Mouse (Mus musculus): ENCODE data around the gene S100a2. TPM values are rescaled to one million over a fixed set of nuclear protein-coding genes. Genes with fewer than 3 reads are reported as not detected.

The S100a2 gene
- polyA plus RNA-seq, 1 experiment from 2014 or later, result not detected

DNA sequence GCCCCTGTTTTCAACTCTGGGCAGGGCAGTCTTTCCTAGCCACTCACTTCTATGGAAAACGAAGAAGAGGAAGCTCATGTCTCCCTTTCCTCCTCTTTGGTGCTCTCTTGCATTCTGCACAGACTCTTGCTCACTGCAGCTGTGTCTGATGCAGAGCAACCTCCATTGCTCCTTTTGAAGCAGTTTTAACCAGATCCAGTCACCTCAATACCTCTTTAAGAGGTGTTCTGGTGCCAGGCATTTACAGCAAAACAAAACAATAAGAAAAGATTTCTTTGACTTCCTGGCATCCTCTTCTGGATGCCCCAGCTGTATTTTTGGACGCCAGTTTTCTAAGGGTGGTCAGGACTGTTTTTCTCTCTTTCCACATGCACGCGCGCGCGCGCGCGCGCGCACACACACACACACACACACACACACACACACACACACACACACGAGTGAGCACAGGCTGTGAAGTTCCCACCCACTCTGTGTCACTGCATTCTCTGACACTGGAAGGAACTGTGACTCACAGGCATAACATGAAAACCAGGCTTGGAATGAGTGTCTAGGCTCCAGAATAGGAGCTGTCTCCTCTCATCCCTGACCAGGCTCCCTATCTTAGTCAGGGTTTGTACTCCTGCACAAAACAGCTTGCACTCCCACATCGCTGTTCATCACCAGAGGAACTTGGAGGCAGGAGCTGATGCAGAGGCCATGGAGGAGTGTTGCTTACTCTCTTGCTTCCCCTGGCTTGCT lies 2.5 kb upstream of the S100a2 start:
- Histone ChIP-seq H3K4me3 (ENCODE audit: low read depth, low read length) (no peak overlapping the region), H3K9me3 (ENCODE audit: control insufficient read depth, low read length) (no peaks in the 10 kb centered on the region), H3K9ac (ENCODE audit: low read length) (no peak overlapping the region), H3K27ac (ENCODE audit: low read depth, low read length) (no peak overlapping the region), H3K4me1 (ENCODE audit: control insufficient read depth, insufficient read depth, low read length) (no peaks in the 10 kb centered on the region), H3K4me2 (ENCODE audit: low read depth) (no peak overlapping the region), H3K36me3 (ENCODE audit: control insufficient read depth, insufficient read depth, low read length) (no peaks in the 10 kb centered on the region), H3K27me3 (ENCODE audit: control insufficient read depth, insufficient read depth, low read length) (no peaks in the 10 kb centered on the region)
- 90% methylated on average over 14 of the region's 14 CpGs for WGBS
- DNase-seq (ENCODE audit: low spot score), result no peak
- ATAC-seq (ENCODE audit: insufficient read depth, low FRiP score, low TSS enrichment), result no peak

DNA sequence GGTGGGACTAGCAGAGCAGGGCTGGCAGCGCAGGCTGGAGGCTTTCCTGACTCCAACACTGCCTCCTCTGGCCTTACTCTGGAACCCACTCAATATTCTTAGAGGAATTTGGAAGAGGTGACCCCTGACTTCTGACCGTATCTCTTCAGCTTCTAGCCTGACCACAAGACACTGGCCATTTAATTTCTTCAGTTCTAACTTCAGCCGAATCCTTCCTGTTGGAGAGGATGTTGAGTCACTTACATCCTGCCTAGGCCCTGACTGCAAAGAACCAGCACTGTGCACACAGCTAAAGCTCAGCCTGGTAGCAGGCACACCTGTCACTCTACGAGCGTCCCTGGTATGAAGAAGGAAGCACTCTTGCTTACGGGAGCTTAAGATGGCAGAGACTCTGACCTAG lies 657 bp upstream of the S100a2 start:
- 84% methylated on average over 6 of the region's 6 CpGs for WGBS
- Histone ChIP-seq H3K36me3 (ENCODE audit: control insufficient read depth, insufficient read depth, low read length) (no peaks in the 10 kb centered on the region), H3K4me3 (ENCODE audit: low read depth, low read length) (no peak overlapping the region), H3K4me1 (ENCODE audit: control insufficient read depth, insufficient read depth, low read length) (no peaks in the 10 kb centered on the region), H3K4me2 (ENCODE audit: low read depth) (no peak overlapping the region), H3K9me3 (ENCODE audit: control insufficient read depth, low read length) (no peaks in the 10 kb centered on the region), H3K27ac (ENCODE audit: low read depth, low read length) (no peak overlapping the region), H3K9ac (ENCODE audit: low read length) (no peak overlapping the region), H3K27me3 (ENCODE audit: control insufficient read depth, insufficient read depth, low read length) (no peaks in the 10 kb centered on the region)
- no peak for DNase-seq (ENCODE audit: low spot score)
- ATAC-seq (ENCODE audit: insufficient read depth, low FRiP score, low TSS enrichment), result no peak

DNA sequence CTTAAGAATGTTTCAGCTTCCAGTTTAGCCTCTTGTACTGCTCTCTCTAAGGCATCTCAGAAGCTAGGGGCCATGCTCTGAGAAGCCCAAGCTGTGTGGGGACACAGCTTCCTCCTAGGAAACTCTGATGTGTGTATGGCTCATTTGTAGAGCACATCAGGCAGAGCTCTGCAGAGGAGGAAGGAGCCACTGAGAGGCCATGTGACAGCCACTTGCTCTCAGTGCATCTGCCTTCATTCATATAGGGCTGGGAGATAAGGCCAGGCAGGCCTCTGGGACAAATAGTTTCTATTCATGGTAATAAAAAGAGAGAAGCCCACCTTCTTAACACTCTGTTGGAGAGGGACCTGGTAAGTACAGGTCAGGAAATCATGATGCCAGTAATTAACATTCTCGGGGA lies 4.4 kb downstream of the S100a2 start:
- Histone ChIP-seq H3K9me3 (ENCODE audit: control insufficient read depth, low read length) (no peaks in the 10 kb centered on the region), H3K4me2 (ENCODE audit: low read depth) (no peak overlapping the region), H3K36me3 (ENCODE audit: control insufficient read depth, insufficient read depth, low read length) (no peaks in the 10 kb centered on the region), H3K4me3 (ENCODE audit: low read depth, low read length) (no peak overlapping the region), H3K4me1 (ENCODE audit: control insufficient read depth, insufficient read depth, low read length) (no peaks in the 10 kb centered on the region), H3K27me3 (ENCODE audit: control insufficient read depth, insufficient read depth, low read length) (no peaks in the 10 kb centered on the region), H3K9ac (ENCODE audit: low read length) (no peak overlapping the region), H3K27ac (ENCODE audit: low read depth, low read length) (no peak overlapping the region)
- DNase-seq (ENCODE audit: low spot score) (no peak), ATAC-seq (ENCODE audit: insufficient read depth, low FRiP score, low TSS enrichment) (no peak)
- 59% methylated on average over 1 of the region's 1 CpGs for WGBS

DNA sequence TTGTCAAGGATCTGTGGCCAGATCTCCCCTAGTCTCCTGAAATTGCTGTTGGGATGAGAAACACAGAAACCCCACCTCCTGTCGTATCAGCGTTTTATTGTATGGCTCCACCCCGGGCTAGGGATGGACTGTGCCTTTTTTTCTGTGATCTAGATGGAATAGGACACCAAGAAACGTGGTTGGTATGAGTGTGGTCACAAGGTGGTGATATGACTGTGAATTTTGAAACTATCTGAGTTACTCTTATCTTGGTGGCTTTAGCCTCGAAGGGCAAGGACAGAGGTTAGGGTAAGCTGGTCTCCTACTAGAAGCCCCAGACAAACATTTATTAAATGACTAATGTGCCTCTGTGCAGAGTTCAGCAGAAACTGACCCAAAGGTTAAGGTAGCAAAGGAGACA lies 5.5 kb downstream of the S100a2 start:
- H3K27me3 ChIP-seq (ENCODE audit: control insufficient read depth, insufficient read depth, low read length), result no peaks in the 10 kb centered on the region
- ATAC-seq (ENCODE audit: insufficient read depth, low FRiP score, low TSS enrichment), result no peak
- 73% methylated on average over 5 of the region's 5 CpGs for WGBS
- no peaks in the 10 kb centered on the region for H3K9me3 ChIP-seq (ENCODE audit: control insufficient read depth, low read length)
- no peaks in the 10 kb centered on the region for H3K36me3 ChIP-seq (ENCODE audit: control insufficient read depth, insufficient read depth, low read length)
- H3K27ac ChIP-seq (ENCODE audit: low read depth, low read length), result no peak overlapping the region
- no peaks in the 10 kb centered on the region for H3K4me1 ChIP-seq (ENCODE audit: control insufficient read depth, insufficient read depth, low read length)
- DNase-seq (ENCODE audit: low spot score), result no peak
- H3K9ac ChIP-seq (ENCODE audit: low read length), result no peak overlapping the region
- H3K4me3 ChIP-seq (ENCODE audit: low read depth, low read length), result no peak overlapping the region
- H3K4me2 ChIP-seq (ENCODE audit: low read depth), result no peak overlapping the region

DNA sequence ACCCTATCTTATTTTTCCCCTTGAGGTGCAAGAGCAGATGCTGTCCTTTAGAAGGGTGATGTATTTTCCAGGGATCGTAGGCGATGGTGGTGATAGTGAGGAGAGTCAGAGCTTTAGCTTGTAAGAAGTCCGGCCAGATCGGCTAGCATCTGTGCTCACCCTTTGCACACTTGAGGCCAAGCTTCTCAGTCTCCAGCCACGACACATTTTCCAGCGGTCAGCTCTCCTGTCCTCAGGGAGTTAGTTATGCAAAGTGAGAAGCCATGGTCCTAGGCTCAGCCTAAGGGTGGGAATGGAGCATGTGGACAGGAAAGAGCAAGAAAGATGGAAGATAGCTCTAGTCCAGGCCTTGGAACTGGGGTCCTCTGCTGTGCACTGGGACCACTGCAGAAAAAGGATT lies 6.8 kb downstream of the S100a2 start:
- Histone ChIP-seq H3K27ac (ENCODE audit: low read depth, low read length) (no peak overlapping the region), H3K4me2 (ENCODE audit: low read depth) (no peak overlapping the region), H3K4me3 (ENCODE audit: low read depth, low read length) (no peak overlapping the region), H3K4me1 (ENCODE audit: control insufficient read depth, insufficient read depth, low read length) (no peaks in the 10 kb centered on the region), H3K27me3 (ENCODE audit: control insufficient read depth, insufficient read depth, low read length) (no peaks in the 10 kb centered on the region), H3K9ac (ENCODE audit: low read length) (no peak overlapping the region), H3K36me3 (ENCODE audit: control insufficient read depth, insufficient read depth, low read length) (no peaks in the 10 kb centered on the region), H3K9me3 (ENCODE audit: control insufficient read depth, low read length) (no peaks in the 10 kb centered on the region)
- ATAC-seq (ENCODE audit: insufficient read depth, low FRiP score, low TSS enrichment) (no peak), DNase-seq (ENCODE audit: low spot score) (no peak)
- WGBS, result 91% methylated on average over 6 of the region's 6 CpGs

DNA sequence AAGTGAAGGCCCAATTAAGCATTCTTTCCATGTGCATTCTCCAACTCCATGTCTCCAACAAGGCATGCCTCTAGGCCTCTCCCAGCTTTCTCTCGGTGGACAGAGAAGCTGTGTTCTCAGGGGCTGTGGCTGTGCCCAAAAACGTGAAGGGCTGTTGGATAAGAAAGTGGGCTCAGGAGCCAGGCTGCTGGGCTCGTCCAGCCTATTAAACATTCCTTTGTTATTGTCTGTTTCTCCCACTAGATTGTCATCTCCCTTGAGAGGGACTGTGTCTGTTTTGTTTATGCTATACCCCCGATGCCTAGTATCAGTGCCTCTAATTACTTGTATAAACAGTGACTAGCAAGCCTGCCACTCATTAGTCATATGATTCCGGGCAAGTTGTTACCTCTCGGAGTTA lies 7.7 kb downstream of the S100a2 start:
- H3K27me3 ChIP-seq (ENCODE audit: control insufficient read depth, insufficient read depth, low read length), result no peaks in the 10 kb centered on the region

DNA sequence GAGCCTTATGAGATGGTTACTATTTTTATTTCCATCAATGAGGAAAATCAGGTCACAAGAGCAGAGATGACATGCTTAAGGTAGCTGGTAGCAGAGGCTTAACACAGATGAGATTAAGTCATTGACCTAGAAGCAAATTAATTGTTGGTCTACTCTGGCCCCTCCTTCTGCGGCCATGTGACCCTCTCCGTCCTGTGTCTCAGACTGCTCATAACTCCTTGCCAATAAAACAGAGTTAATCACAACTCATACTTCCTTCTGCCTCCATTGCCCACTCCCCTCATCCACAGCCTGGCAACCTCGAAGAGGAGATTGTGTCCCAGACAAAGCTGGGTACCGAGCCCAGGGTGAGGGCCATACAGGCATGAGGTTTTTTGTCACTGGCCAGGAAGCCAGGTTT lies 8.2 kb downstream of the S100a2 start:
- H3K4me2 ChIP-seq (ENCODE audit: low read depth), result no peak overlapping the region
- H3K4me1 ChIP-seq (ENCODE audit: control insufficient read depth, insufficient read depth, low read length), result no peaks in the 10 kb centered on the region
- H3K27me3 ChIP-seq (ENCODE audit: control insufficient read depth, insufficient read depth, low read length), result no peaks in the 10 kb centered on the region
- DNase-seq (ENCODE audit: low spot score) (no peak), ATAC-seq (ENCODE audit: insufficient read depth, low FRiP score, low TSS enrichment) (no peak)
- no peaks in the 10 kb centered on the region for H3K36me3 ChIP-seq (ENCODE audit: control insufficient read depth, insufficient read depth, low read length)
- H3K9ac ChIP-seq (ENCODE audit: low read length), result no peak overlapping the region
- H3K9me3 ChIP-seq (ENCODE audit: control insufficient read depth, low read length), result no peaks in the 10 kb centered on the region
- H3K27ac ChIP-seq (ENCODE audit: low read depth, low read length), result no peak overlapping the region
- WGBS, result 85% methylated on average over 4 of the region's 4 CpGs
- no peak overlapping the region for H3K4me3 ChIP-seq (ENCODE audit: low read depth, low read length)

More for the DNA sequence above, 7.7 kb downstream of the S100a2 start:
- no peaks in the 10 kb centered on the region for H3K36me3 ChIP-seq (ENCODE audit: control insufficient read depth, insufficient read depth, low read length)
- no peak for ATAC-seq (ENCODE audit: insufficient read depth, low FRiP score, low TSS enrichment)
- DNase-seq (ENCODE audit: low spot score), result no peak
- no peak overlapping the region for H3K9ac ChIP-seq (ENCODE audit: low read length)
- H3K4me2 ChIP-seq (ENCODE audit: low read depth), result no peak overlapping the region
- WGBS, result 64% methylated on average over 6 of the region's 6 CpGs
- H3K9me3 ChIP-seq (ENCODE audit: control insufficient read depth, low read length), result no peaks in the 10 kb centered on the region
- H3K27ac ChIP-seq (ENCODE audit: low read depth, low read length), result no peak overlapping the region
- H3K4me1 ChIP-seq (ENCODE audit: control insufficient read depth, insufficient read depth, low read length), result no peaks in the 10 kb centered on the region
- no peak overlapping the region for H3K4me3 ChIP-seq (ENCODE audit: low read depth, low read length)

DNA sequence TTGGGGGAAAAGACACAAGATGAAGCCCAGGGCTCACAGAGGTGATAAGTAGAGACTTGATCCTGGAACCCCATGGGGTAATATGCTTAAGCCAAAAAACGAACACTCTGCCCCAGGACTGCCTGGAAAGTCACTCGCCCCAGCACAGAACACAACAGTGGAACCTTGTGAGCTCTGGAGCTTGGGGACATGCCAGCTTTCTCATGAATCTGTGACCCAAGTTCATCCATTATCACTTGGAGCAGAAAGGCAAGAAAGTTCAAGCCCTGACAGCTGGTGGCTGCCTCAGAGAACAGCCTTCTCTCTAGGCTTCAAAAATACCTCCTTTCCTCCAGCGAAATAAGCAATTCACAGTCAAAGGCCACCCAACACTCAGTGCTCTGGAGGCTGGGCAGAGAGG lies 9.4 kb downstream of the S100a2 start:
- Histone ChIP-seq H3K36me3 (ENCODE audit: control insufficient read depth, insufficient read depth, low read length) (no peaks in the 10 kb centered on the region), H3K4me1 (ENCODE audit: control insufficient read depth, insufficient read depth, low read length) (no peaks in the 10 kb centered on the region), H3K4me3 (ENCODE audit: low read depth, low read length) (no peak overlapping the region), H3K27me3 (ENCODE audit: control insufficient read depth, insufficient read depth, low read length) (no peaks in the 10 kb centered on the region), H3K9me3 (ENCODE audit: control insufficient read depth, low read length) (no peaks in the 10 kb centered on the region), H3K4me2 (ENCODE audit: low read depth) (no peak overlapping the region), H3K27ac (ENCODE audit: low read depth, low read length) (no peak overlapping the region), H3K9ac (ENCODE audit: low read length) (no peak overlapping the region)
- ATAC-seq (ENCODE audit: insufficient read depth, low FRiP score, low TSS enrichment) (no peak), DNase-seq (ENCODE audit: low spot score) (no peak)
- whole genome bisulfite sequencing, result 83% methylated on average over 3 of the region's 3 CpGs

DNA sequence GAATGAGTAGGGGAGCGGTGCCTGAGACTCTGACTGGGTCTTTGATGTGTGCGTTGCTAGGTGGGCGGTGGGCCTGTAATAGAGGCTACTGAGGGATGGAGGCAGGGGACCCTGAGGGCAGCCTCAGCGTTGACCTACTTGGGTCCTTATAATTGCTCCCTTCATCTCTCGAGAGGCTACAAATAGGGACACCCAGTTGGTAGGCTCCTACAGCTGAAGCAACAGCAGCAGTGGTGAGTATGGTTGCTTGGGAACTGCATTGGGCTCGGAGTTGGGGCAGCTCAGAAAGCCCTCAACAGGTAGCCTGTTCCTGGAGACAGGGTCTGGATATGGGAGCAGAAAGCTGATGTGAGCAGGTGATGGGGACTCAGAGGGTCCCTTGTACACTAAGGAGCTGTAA lies 10.0 kb downstream of the S100a2 start:
- H3K4me1 ChIP-seq (ENCODE audit: control insufficient read depth, insufficient read depth, low read length), result no peaks in the 10 kb centered on the region
- 83% methylated on average over 6 of the region's 6 CpGs for WGBS
- DNase-seq (ENCODE audit: low spot score) (no peak), ATAC-seq (ENCODE audit: insufficient read depth, low FRiP score, low TSS enrichment) (no peak)
- no peak overlapping the region for H3K9ac ChIP-seq (ENCODE audit: low read length)
- no peak overlapping the region for H3K4me2 ChIP-seq (ENCODE audit: low read depth)
- H3K9me3 ChIP-seq (ENCODE audit: control insufficient read depth, low read length), result no peaks in the 10 kb centered on the region
- no peak overlapping the region for H3K4me3 ChIP-seq (ENCODE audit: low read depth, low read length)
- H3K27me3 ChIP-seq (ENCODE audit: control insufficient read depth, insufficient read depth, low read length), result no peaks in the 10 kb centered on the region
- H3K27ac ChIP-seq (ENCODE audit: low read depth, low read length), result no peak overlapping the region
- H3K36me3 ChIP-seq (ENCODE audit: control insufficient read depth, insufficient read depth, low read length), result no peaks in the 10 kb centered on the region

All from neural tube, embryonic 11.5 days (tissue).